ENCODE assay signal across 17 mouse cellular contexts in the genomic region with DNA sequence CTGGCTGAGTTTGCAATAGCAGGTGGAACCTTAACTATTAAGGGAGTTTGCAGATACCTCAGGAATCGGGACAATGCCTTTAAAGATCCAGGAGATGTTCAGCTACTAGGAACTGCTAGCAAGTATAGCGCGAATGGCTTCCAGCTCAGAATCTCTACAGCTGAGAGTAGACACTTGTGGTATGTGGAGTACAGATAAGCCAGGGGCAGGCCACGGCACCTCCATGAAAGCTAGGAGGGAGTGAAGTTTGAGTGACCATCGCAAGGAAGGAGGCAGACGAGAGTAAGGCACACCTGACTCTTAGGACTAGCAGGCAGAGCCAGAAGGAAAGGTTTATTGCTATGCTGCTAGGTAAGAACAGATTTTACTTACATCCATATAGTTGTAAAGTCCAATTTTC. TPM values are rescaled to one million over a fixed set of nuclear protein-coding genes. Genes with fewer than 3 reads are reported as not detected.
A peak's percentile ranks its signal among the peaks of the same experiment; 100 is the strongest.
DNase-seq lines count a peak whose midpoint lies in the region; ATAC-seq and TF ChIP-seq lines count a peak whose summit lies in the region.
"Had no signal": no experiment of that assay in that cellular context is flagged by ENCODE, and none has a peak within 500 bp of the region (broad histone marks: within the 10 kb centered on the region; RNA-seq: fewer than 3 reads in every experiment).

No protein-coding gene starts in this region.

- H3K4me3 ChIP-seq in heart, embryonic 12.5 days: 0 out of 2 replicates have a peak overlapping the region, but pooled peaks have one; percentile 15
- no peak overlapping the region for H3K4me3 ChIP-seq in ES-Bruce4 (ENCODE audit: low read depth, low read length)
- no peak overlapping the region for H3K4me3 ChIP-seq in embryonic facial prominence, embryonic 12.5 days
- H3K4me3 ChIP-seq in liver, embryonic 13.5 days (replicated peaks): peak overlapping the region; percentile 28
- H3K4me3 ChIP-seq: midbrain, embryonic 12.5 days had no signal

- no peaks in the 10 kb centered on the region for H3K9me3 ChIP-seq in heart, embryonic 12.5 days (replicated peaks)
- no peaks in the 10 kb centered on the region for H3K9me3 ChIP-seq in ES-Bruce4 (replicated peaks; ENCODE audit: control insufficient read depth, insufficient read depth, low read length, poor library complexity, severe bottlenecking)
- no peaks in the 10 kb centered on the region for H3K9me3 ChIP-seq in embryonic facial prominence, embryonic 12.5 days
- no peaks in the 10 kb centered on the region for H3K9me3 ChIP-seq in liver, embryonic 13.5 days (replicated peaks)
- H3K9me3 ChIP-seq: forebrain, embryonic 15.5 days; midbrain, embryonic 12.5 days had no signal

- H3K36me3 ChIP-seq in heart, embryonic 12.5 days: peaks cover 72% of the 10 kb centered on the region
- H3K36me3 ChIP-seq in ES-Bruce4 (ENCODE audit: control insufficient read depth, insufficient read depth, low read length, poor library complexity, severe bottlenecking): peaks cover 66% of the 10 kb centered on the region
- H3K36me3 ChIP-seq in embryonic facial prominence, embryonic 12.5 days: peaks cover 65% of the 10 kb centered on the region
- peaks cover 90% of the 10 kb centered on the region for H3K36me3 ChIP-seq in liver, embryonic 13.5 days

- H3K9ac ChIP-seq in heart, embryonic 12.5 days: no peak overlapping the region
- no peak overlapping the region for H3K9ac ChIP-seq in ES-Bruce4 (ENCODE audit: low read depth, poor library complexity, severe bottlenecking)
- H3K9ac ChIP-seq in embryonic facial prominence, embryonic 12.5 days: no peak overlapping the region
- H3K9ac ChIP-seq in liver, embryonic 13.5 days: peak overlapping the region; percentile 33; the same call in 1 of the 2 replicates
- H3K9ac ChIP-seq: forebrain, embryonic 15.5 days had no signal

- intact Hi-C loops in heart, postnatal 14 days (cut with DNase I): loop anchor here (2.0 kb wide), 1 partner anchor 29 kb away; no protein-coding TSS in a partner anchor

- no peak for TF ChIP-seq CTCF in ES-Bruce4 (IDR thresholded peaks at IDR 0.05; ENCODE audit: low read depth, low read length)

- no peak for DNase-seq in heart, postnatal 14 days
- no peak for DNase-seq in liver, embryonic 13.5 days
- DNase-seq in gastrocnemius, adult 18-20 months (ENCODE audit: low spot score): no peak
- no peak for DNase-seq in cerebellum, adult 11-12 months
- DNase-seq in B cell, adult 2 months: no peak
- DNase-seq: cerebellum, adult 2 months; kidney, postnatal 10 days; right cerebral cortex, postnatal 25 days; thymus, adult 18-20 months had no signal

- H3K4me2 ChIP-seq in heart, embryonic 12.5 days: no peak overlapping the region
- H3K4me2 ChIP-seq in embryonic facial prominence, embryonic 12.5 days (replicated peaks): 0 out of 2 replicates have a peak overlapping the region, but pooled peaks have one; percentile 13
- H3K4me2 ChIP-seq in liver, embryonic 13.5 days: peak overlapping the region; percentile 44
- H3K4me2 ChIP-seq: forebrain, embryonic 15.5 days; midbrain, embryonic 12.5 days had no signal

- TF ChIP-seq POLR2A in ES-Bruce4 (IDR thresholded peaks at IDR 0.05; ENCODE audit: insufficient read depth, low read length): no peak

- H3K4me1 ChIP-seq in heart, embryonic 12.5 days (replicated peaks): peaks cover 32% of the 10 kb centered on the region
- no peaks in the 10 kb centered on the region for H3K4me1 ChIP-seq in ES-Bruce4 (ENCODE audit: control insufficient read depth, insufficient read depth, low read length)
- peaks cover 21% of the 10 kb centered on the region for H3K4me1 ChIP-seq in embryonic facial prominence, embryonic 12.5 days
- H3K4me1 ChIP-seq in liver, embryonic 13.5 days (replicated peaks): peaks cover 77% of the 10 kb centered on the region

- ATAC-seq in heart, embryonic 12.5 days (ENCODE audit: insufficient number of reproducible peaks, low FRiP score): peak; percentile 24; the same call in 1 of the 2 replicates
- no peak for ATAC-seq in embryonic facial prominence, embryonic 12.5 days (ENCODE audit: insufficient number of reproducible peaks, insufficient read depth, low FRiP score, low TSS enrichment)
- peak; percentile 63 for ATAC-seq in liver, embryonic 13.5 days (ENCODE audit: low read depth)
- ATAC-seq: forebrain, embryonic 15.5 days; inflammation-experienced regulatory T-cells, adult 6 months; lung, postnatal 0 days had no signal

- TF ChIP-seq EP300 in ES-Bruce4 (IDR thresholded peaks at IDR 0.05; ENCODE audit: insufficient read depth, low read depth, low read length): no peak

- WGBS in heart, embryonic 12.5 days: 37% methylated on average over 6 of the region's 6 CpGs
- 79% methylated on average over 6 of the region's 6 CpGs for WGBS in embryonic facial prominence, embryonic 12.5 days
- 37% methylated on average over 6 of the region's 6 CpGs for WGBS in liver, embryonic 13.5 days (ENCODE audit: insufficient replicate concordance)

- H3K27me3 ChIP-seq in heart, embryonic 12.5 days (replicated peaks): no peaks in the 10 kb centered on the region
- no peaks in the 10 kb centered on the region for H3K27me3 ChIP-seq in ES-Bruce4 (ENCODE audit: control insufficient read depth, insufficient read depth, low read length, poor library complexity, severe bottlenecking)
- H3K27me3 ChIP-seq in embryonic facial prominence, embryonic 12.5 days: no peaks in the 10 kb centered on the region
- no peaks in the 10 kb centered on the region for H3K27me3 ChIP-seq in liver, embryonic 13.5 days
- H3K27me3 ChIP-seq: forebrain, embryonic 15.5 days; midbrain, embryonic 12.5 days had no signal

- H3K27ac ChIP-seq in heart, embryonic 12.5 days (ENCODE audit: poor library complexity, severe bottlenecking): 0 out of 2 replicates have a peak overlapping the region, but pooled peaks have one; percentile 18
- H3K27ac ChIP-seq in ES-Bruce4 (ENCODE audit: insufficient read depth, low read length): 0 out of 2 replicates have a peak overlapping the region, but pooled peaks have one; percentile 8
- H3K27ac ChIP-seq in embryonic facial prominence, embryonic 12.5 days: no peak overlapping the region
- H3K27ac ChIP-seq in liver, embryonic 13.5 days: peak overlapping the region; percentile 81
- H3K27ac ChIP-seq: forebrain, embryonic 15.5 days; midbrain, embryonic 12.5 days had no signal

RNA-seq across cellular contexts. Expression of a gene that starts 5.4 kb away (rescaled TPM):
- polyA plus RNA-seq in heart, embryonic 12.5 days (2016; fragmentation: Nextera tagmentation; extraction: Ambion mirVana): 554 and 557 TPM in 2 replicates
- total RNA-seq in heart, postnatal 14 days (2021): 100 to 1,000 TPM; 174 to 180 TPM
- polyA plus RNA-seq in ES-Bruce4 (2011; ENCODE audit: insufficient read depth, insufficient read length, low read depth, missing spikeins): 1,629 and 1,787 TPM in 2 replicates
- 1,204 and 1,244 TPM in 2 replicates for polyA plus RNA-seq in embryonic facial prominence, embryonic 12.5 days (2016; fragmentation: Nextera tagmentation; extraction: Ambion mirVana)
- 436 and 495 TPM in 2 replicates for polyA plus RNA-seq in liver, embryonic 13.5 days (2015; fragmentation: Nextera tagmentation; extraction: Ambion mirVana)
- total RNA-seq in gastrocnemius, adult 18-20 months (2021): 10 to 100 TPM; 77.2 to 94.8 TPM

RNA-seq across cellular contexts. Expression of a gene that starts 6.0 kb away (rescaled TPM):
- polyA plus RNA-seq in heart, embryonic 12.5 days (2016; fragmentation: Nextera tagmentation; extraction: Ambion mirVana): 150 and 164 TPM in 2 replicates
- 10 to 100 TPM; 54.6 to 65.4 TPM for total RNA-seq in heart, postnatal 14 days (2021)
- polyA plus RNA-seq in ES-Bruce4 (2011; ENCODE audit: insufficient read depth, insufficient read length, low read depth, missing spikeins): 317 and 328 TPM in 2 replicates
- polyA plus RNA-seq in embryonic facial prominence, embryonic 12.5 days (2016; fragmentation: Nextera tagmentation; extraction: Ambion mirVana): 173 and 176 TPM in 2 replicates
- 61.1 and 76.6 TPM in 2 replicates for polyA plus RNA-seq in liver, embryonic 13.5 days (2015; fragmentation: Nextera tagmentation; extraction: Ambion mirVana)
- 10 to 100 TPM; 25.4 to 35.6 TPM for total RNA-seq in gastrocnemius, adult 18-20 months (2021)

RNA-seq across cellular contexts. Expression of a gene that starts 12.6 kb away (rescaled TPM):
- polyA plus RNA-seq in heart, embryonic 12.5 days (2016; fragmentation: Nextera tagmentation; extraction: Ambion mirVana): 12.1 and 12.4 TPM in 2 replicates
- total RNA-seq in heart, postnatal 14 days (2021): under 1 TPM; 0.60 to 0.83 TPM
- not detected in 2 replicates for polyA plus RNA-seq in ES-Bruce4 (2011; ENCODE audit: insufficient read depth, insufficient read length, low read depth, missing spikeins)
- 4.9 and 5.2 TPM in 2 replicates for polyA plus RNA-seq in embryonic facial prominence, embryonic 12.5 days (2016; fragmentation: Nextera tagmentation; extraction: Ambion mirVana)
- 171 and 185 TPM in 2 replicates for polyA plus RNA-seq in liver, embryonic 13.5 days (2015; fragmentation: Nextera tagmentation; extraction: Ambion mirVana)
- not detected for total RNA-seq in gastrocnemius, adult 18-20 months (2021)
- total RNA-seq: left cerebral cortex, postnatal 36 days had no signal

RNA-seq across cellular contexts. Expression of a gene that starts 26.9 kb away (rescaled TPM):
- polyA plus RNA-seq in heart, embryonic 12.5 days (2016; fragmentation: Nextera tagmentation; extraction: Ambion mirVana): 166 TPM in 2 replicates
- total RNA-seq in heart, postnatal 14 days (2021): 10 to 100 TPM; 58.9 to 63.6 TPM
- polyA plus RNA-seq in ES-Bruce4 (2011; ENCODE audit: insufficient read depth, insufficient read length, low read depth, missing spikeins): 140 and 145 TPM in 2 replicates
- 257 and 268 TPM in 2 replicates for polyA plus RNA-seq in embryonic facial prominence, embryonic 12.5 days (2016; fragmentation: Nextera tagmentation; extraction: Ambion mirVana)
- 213 and 240 TPM in 2 replicates for polyA plus RNA-seq in liver, embryonic 13.5 days (2015; fragmentation: Nextera tagmentation; extraction: Ambion mirVana)
- 10 to 100 TPM; 35.8 to 37.3 TPM for total RNA-seq in gastrocnemius, adult 18-20 months (2021)

Comparison
In these comparisons a context has a peak if more than half of its experiments do, and no peak if none do; other contexts are left out.
1. H3K4me3 ChIP-seq: peak in heart, embryonic 12.5 days (single experiment) and liver, embryonic 13.5 days (single experiment); none in ES-Bruce4 (single experiment) and embryonic facial prominence, embryonic 12.5 days (single experiment).
2. RNA of a gene that starts 12.6 kb away (polyA plus RNA-seq): 171 to 185 TPM in liver, embryonic 13.5 days; 12.1 to 12.4 TPM in heart, embryonic 12.5 days, 4.9 to 5.2 TPM in embryonic facial prominence, embryonic 12.5 days and not detected in ES-Bruce4; every median in the first group is over 10 times any median in the second.